Mouse (Mus musculus) lung, postnatal 10 days (tissue): ENCODE measurements around the gene Nbea.

ENCODE experiments used
- DNase-seq: peaks from one replicate; pipeline ENCODE4 v3.0.0; 2021

Gene Nbea

DNA sequence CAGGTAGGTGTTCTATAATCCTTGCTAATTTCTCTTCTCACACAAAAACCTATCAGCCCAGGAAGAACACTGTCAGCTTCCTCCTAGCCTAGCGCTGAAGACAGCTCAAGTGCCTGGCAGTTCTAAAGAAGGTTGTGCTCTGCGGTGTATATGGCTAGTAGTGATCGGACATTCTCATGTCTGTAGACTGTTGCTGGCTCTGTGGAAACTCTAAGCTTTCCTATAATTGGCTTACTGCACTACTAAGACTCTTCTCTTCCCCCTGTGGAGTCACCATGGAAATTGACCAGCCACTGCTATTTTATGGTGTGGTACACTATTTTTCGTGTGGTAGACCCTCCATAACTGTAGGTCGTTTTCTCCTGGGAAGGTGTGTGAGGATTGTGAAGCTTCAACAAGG is 441.3 kb downstream of the Nbea start:
- DNase-seq, result no peak

DNA sequence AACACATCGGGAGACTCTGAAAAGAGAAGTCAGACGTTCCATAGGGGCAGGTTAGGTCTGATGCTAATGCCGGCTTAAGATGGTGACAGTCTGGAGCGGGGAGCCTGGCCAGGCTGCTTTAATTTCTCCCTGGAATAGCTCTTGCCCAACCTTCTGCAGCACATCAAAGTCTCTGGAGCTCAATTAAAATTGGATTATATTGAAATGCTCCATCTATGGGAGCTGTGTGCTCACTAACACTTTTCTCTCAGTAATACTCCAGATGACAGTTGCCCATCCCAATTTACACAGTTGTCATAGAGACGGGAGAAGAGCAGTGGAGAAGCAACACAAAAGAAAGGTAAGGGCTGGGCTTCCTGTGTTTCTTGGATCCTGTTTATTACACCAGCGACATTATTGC is 442.1 kb downstream of the Nbea start:
- no peak for DNase-seq

DNA sequence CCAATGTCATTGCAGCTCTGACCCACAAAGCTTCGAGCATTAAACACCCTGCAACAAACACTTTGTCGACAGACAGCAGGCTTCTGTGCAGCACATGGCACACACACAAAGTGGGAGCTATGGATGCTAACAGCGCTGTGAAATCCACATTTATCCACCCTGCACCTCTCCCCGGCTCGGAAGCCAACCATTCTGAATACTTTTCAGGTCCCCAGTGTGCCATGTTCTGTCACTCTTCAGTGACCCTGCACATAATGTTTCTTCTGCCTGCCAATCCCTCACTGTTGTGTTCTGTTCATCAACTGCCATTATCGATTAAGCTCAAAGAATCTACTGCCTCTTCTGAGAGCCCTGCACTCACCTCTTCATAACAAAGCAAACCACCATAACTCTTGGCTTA is 449.8 kb downstream of the Nbea start:
- no peak for DNase-seq

DNA sequence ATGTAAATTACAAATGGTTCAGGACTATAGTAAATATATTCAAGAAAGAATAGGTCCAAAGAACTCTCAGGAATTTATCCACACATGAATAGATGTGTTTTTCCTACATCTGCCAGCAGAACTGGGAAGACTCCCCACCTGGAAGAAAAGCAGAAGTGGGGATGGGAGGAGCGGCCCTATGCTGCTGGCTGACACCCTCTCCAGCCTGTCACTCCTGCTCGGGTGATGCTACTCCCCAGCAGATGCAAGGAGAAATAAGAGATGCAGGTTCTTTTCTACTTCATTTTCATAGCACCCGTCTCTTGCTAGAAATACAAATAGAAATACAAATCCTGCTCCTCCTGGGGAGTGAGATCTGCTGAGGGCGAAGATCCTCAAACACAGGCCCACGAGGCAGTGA is 453.0 kb downstream of the Nbea start:
- no peak for DNase-seq

DNA sequence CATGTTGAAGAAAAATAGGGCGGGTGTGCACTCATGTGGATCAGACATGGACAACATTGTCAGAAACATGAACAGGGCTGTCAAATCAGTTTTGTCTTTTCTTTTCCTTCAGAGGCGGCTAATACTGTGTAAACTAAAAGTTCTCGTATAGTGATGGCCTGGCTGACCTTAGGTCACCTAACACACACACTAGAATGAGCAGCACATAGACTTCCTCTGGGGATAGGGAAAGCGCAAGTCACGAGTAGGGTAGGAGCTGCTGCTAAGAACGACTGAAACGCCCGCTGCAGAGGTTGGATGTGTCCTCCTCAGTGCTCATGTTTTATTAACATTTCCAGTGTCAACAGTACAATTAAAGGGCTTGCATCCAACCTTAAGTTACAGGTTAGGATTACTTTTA is 453.4 kb downstream of the Nbea start:
- DNase-seq, result no peak

GRCm38 (mm10) chr3:55714260-55714659 is 469.2 kb downstream of the Nbea start:
- DNase-seq, result no peak

DNA sequence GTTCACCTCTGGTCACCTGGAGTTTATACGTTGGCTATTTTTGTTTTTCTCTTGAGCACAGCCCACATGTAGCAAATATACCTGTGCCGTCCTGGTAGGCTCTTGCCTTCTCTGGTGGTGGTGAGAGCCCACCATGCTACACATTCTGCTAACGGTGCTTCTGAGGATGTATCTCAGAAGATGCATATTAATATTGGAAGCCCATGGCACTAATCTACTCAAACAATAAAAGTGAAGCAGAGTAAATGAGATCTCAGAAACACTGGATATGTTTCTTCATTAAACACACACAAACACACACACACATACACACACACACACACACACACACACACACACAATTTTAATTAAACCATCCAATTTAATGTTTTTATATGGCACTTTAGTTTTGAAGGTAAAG is 469.6 kb downstream of the Nbea start:
- DNase-seq, result no peak

GRCm38 (mm10) chr3:55710300-55710699 is 473.2 kb downstream of the Nbea start:
- no peak for DNase-seq

DNA sequence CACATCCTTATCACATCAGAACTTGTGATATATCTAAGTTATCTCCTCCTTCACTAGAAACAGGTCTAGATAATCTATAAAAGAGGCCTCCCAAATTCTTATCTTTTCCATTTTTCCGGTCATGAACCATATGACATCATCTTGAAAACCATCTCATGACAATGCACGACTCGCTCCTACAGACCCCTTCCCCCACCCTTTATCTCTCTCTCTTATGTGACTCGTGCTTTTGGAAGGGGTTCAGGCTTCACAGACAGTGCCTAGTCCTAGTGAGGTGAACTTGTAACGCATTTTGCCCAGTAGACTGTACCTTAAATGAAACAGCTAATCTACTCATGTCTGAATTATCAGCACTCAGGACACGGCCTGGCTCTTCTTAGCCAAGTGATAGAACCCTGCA is 481.9 kb downstream of the Nbea start:
- DNase-seq, result no peak

DNA sequence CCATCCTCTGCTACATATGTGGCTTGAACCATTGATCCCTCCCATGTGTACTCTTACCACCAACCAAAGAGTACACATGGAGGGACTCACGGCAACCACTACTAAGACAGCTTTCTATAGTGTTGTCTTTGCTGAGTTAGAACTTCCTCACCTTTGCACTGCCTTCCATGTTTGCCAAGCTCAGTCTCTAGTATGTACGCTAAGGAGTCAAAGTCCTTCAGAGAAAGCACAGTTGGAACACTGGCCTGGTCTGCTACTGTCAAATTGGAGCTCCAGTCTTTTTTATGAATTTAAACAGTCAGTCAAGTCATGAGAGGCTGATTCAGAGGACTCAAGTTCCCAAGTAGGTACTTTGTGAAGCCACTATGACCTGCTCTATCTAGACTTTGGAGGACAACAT is 486.3 kb downstream of the Nbea start:
- DNase-seq, result no peak

DNA sequence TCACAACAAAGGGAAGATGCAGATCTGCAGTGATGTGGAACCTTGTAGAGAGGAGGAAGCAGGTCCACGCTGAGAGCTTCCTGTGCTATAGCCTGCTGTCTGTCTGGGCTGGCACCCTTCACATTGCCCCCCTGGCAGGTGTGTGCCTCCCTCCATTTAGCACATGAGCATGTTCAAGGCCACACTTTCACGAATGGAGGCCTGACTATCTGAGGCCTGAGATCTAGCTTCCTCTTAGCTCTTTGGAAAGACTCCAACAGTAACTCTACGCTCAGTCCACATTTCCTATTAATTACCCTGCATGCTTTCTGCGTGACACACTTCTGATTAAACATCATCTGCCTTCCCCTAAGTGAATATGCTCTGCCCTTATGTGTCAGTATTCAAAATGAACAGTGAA is 490.4 kb downstream of the Nbea start:
- no peak for DNase-seq

GRCm38 (mm10) chr3:55688098-55688497 is 495.4 kb downstream of the Nbea start:
- DNase-seq, result no peak

GRCm38 (mm10) chr3:55686993-55687392 is 496.5 kb downstream of the Nbea start:
- no peak for DNase-seq

GRCm38 (mm10) chr3:55685627-55686026 is 497.9 kb downstream of the Nbea start:
- DNase-seq, result no peak

- no peak for DNase-seq
These were observed 498.6 kb downstream of the Nbea start for GRCm38 (mm10) chr3:55684892-55685291.

DNA sequence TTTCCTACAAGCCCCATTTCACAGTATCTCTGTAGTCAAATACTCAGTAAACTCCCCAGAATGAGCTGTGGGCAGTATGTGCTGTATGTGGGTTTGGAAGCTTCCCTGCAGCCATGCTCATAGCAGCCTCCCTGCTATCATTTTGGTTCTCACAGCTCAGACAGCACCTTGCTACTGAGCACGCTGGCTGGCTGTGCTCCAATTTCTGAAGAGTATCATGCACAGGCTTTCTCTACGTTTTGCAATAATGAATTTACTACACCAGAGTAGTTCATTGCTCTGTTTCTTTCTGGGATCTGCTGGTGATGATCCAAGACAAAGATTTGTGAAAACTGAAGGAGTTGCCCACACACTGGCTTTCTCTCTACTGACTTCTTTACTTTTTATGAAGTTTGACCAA is 505.8 kb downstream of the Nbea start:
- DNase-seq, result no peak

DNA sequence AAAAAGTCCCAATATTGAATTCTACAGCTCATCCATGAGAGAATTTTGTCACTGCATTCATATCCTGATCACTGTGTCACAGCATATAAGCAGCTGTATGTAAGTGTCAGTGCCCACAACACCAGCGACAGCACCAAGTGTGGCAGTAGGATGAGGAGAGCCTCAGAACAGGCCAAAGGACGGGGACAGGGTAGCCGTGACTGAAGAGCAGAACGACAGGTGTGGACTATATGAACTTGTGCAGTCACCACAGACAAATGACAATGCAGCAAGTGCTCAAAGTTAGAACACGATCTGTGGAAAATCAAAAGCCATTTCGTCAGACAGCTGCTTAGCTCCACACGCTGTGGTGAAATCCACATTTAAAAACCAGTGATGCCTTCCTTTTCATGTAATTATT is 509.3 kb downstream of the Nbea start:
- DNase-seq, result no peak

GRCm38 (mm10) chr3:55667048-55667447 is 516.5 kb downstream of the Nbea start:
- no peak for DNase-seq

DNA sequence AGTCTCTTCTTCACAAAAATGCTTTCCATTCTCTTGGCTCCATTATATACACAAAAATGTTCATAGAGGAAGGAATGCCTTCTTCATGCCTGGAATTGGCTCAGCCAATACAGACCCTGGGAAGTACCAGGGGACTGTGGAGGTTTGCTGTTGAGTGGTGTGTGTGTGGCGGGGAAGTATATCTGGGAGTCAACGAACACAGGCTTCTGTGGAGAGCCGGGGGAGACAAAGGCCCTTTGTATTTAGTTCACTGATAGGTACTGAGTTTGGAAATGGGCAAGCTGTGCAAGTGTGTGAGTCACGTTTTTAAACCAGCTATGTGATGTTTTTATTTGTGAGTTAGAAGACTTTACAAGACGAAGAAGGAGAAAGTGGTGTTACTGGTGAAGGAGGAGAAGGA is 517.6 kb downstream of the Nbea start:
- DNase-seq, result no peak

DNA sequence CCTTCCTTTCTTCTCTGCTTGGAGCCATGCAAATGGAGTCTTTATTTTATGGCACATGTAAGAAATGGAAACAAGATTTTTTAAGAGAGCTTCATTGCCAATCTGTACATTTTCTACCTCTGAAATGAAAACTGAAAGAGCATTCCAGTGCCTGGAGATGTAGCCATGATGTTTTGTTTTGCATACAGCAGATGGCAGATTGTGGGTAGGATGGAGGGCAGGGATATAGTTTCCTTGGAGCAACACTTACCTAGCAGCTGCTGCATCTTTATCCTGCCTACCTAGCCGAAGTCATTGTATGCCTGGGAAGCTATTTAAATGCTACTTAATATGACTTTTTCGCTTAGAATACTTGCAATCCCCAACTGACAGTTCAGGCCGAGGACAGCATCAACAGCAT is 518.8 kb downstream of the Nbea start:
- DNase-seq, result no peak

DNA sequence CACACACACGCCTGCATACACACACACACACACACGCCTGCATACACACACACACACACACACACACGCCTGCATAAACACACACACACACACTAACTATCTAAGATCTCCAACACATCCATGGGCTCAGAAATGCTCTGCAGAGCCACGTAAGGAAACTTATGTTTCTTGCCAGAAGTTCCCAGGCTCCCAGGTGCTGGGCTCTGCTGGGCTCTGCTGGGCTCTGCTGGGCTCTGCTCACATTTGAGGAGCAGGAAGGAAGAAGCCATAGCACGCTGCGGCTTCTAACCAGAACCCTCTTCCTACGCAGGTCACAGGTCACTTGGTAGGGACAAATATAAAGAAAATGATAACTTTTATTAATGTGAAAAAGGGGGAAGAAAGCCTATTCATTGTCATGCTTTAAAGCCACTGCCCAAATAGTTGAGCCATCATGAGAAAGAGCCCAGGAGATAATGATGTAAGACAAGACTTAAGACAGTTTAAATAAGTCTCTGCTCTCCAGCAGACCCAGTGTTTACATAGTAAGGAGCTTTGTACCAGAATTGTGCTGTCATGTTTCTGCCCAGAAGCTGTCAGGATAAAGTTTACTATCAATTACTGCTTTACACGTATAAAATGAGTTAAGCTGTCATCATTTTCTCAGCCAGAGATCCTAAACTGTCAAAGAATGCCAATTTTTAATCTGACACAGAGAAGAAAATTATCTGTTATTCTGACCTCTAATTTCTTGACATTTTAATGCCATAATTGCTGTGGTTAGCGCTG is 521.6 kb downstream of the Nbea start:
- DNase-seq, result peak; percentile 10

DNA sequence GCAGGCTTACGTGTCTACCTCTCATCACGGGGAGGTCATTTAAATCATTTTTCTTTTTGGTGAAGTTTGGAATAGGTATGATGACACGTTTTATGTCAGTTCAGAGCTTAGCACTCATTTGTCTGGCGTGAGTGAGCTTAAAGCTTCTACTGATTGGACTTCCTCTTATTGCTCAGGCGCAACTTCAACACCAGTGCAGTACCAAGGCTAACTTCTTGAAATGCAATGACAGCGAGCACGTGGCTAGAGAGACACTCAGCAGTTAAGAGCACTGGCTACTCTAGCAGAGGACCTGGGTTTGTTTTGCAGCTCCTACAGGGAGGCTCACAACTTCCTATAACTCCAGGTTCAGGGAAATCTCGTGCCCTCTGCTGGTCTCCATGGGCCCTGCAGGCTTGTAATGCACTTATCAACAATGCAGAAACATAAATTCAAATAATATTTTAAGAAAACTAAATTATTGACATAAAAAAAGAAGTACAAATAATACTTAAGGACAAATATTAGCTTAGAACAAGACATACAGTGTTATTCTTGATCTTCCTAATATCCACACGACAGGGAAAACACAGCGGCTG is 523.2 kb downstream of the Nbea start:
- no peak for DNase-seq

DNA sequence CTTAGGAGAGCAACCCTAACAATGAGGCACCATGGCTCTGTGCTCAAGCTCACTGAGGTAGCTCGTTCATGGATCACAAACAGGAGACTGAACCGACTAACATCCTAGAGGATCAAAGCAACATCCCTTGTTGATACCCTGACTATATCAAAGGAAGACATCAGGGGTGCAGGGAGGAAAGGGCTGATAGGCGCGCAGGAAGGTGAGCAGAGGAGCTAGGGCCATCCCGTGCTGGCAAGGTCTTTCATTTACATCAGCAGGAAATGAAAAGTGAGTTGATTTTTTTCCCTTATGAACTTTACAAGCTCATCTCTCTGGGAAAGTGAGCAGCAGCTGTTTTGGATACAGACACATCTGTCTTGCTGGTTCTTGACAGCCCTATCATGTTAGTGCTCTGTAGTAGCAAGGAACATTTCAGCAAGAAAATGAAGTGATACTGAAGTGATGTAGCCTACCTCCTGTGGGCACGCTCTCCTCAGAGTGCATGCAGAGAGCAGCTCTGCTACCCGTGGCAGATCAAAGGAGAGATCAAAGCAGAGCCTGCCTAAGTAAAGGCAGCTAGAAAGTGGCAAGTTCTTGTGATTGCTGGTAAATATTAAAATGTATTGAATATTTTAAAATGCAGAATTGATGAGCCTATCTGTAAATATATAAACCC is 523.8 kb downstream of the Nbea start:
- DNase-seq, result no peak

- DNase-seq, result no peak
These were observed 531.2 kb downstream of the Nbea start for GRCm38 (mm10) chr3:55652321-55652720.

DNA sequence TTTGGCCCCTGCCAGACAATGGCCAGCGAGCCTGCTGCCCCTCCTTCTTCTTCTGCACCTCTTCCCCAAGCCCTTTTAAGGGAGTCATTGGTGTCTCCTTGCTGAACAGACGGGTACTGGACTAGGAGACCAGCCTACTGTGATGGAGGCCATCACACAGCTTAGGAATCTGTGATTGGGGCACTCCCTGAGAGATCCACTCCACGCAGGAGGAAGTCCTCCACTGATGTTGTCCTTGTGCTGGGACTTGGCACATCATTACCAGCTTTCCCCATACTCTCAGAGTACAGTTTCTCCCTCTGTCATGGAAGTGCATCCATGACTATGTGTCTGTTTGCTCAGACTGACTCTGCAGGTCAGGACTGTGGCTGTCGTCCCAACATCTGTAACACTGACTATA is 531.6 kb downstream of the Nbea start:
- no peak for DNase-seq
